Mouse (Mus musculus) hindlimb bud, embryonic 11.5 days (tissue): ENCODE data around the gene Rfc1.
"Not testable (repeated sequence)": the region's sequence is repeated elsewhere in the genome, so short reads cannot be mapped to it uniquely, and the experiment has no call there.

Source experiments
- DNase-seq: peaks from one replicate; pipeline ENCODE4 v3.0.0-alpha.2; 2012; ENCODE audit warnings: low read depth, low spot score; ENCODE audit errors: extremely low spot score

The Rfc1 gene

DNA sequence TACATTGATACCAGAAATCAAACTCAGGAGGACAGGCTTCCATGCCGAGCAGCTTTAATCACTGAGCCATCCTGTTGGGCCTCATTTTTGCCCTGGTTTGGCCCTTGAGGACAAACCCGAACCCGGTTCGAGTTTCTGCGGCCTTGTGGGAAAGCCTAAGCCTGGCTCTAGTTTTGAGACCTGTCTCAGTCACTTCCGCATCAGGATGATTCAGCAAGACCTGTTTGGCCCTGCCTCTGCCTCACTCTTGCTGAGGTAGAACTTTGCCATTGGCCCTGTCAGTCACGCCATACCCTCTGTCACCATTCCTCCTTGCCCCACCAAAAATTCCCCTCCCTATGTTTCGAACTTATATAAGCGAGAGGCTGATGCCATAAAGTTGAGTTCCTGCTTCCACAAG lies 35.3 kb downstream of the Rfc1 start:
- no peak for DNase-seq

GRCm38 (mm10) chr5:65299623-65300022 lies 35.8 kb downstream of the Rfc1 start:
- not testable (repeated sequence) for DNase-seq

DNA sequence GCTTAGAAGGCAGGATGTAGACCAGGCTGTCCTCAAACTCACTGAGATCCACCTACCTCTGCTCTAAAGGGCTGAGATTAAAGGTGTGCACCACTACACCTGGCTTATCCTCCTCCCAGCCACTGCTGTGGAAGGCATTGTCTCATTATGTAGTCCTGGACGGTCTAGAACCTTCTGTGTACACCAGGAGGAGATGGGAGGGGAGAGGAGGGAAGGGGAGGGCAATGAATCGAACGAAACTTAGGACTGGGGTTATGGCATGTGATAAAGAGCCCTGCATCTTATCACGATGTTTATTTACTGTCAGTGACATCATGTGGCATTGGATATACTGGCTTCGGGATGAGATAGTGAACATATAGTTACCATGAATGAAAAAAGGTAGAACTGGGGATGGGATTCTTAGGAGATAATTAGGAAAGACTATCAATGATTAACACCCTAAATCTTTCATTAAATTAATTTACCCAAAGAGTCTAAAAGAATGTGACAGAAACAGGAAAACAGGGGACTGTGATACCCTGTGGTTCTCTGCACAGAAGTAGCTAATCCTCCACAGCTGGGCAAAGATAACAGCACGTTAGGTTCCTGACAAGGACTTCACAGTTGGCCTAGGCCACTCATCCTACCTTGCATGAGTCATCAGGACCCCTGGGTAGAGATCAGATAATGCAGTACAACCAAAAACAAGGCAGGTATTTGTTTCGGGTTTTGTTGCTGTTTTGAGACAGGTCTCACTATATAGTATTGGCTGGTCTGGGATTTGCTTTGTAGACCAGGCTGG lies 37.1 kb downstream of the Rfc1 start:
- no peak for DNase-seq

DNA sequence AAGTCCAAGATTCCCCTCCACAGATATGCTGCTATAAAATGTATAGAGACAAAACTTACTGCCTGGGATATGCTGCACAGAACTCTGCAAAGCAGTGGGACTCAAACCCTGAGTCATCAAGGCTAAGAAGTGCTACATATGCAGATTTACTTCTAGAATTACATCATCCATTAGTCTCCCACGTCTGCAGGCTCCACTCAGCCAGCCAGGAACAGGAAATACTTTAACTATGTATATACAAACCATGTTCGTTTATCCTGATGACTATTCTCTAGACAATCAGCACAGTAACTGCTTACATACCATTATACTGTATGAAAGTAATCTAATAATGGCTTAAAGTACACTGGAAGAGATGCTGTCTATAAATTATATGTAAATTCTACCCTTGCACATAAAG lies 41.2 kb downstream of the Rfc1 start:
- no peak for DNase-seq

GRCm38 (mm10) chr5:65293627-65294026 lies 41.8 kb downstream of the Rfc1 start:
- DNase-seq = no peak

- DNase-seq = not testable (repeated sequence)
Measured at GRCm38 (mm10) chr5:65289009-65289408, 46.5 kb downstream of the Rfc1 start.

DNA sequence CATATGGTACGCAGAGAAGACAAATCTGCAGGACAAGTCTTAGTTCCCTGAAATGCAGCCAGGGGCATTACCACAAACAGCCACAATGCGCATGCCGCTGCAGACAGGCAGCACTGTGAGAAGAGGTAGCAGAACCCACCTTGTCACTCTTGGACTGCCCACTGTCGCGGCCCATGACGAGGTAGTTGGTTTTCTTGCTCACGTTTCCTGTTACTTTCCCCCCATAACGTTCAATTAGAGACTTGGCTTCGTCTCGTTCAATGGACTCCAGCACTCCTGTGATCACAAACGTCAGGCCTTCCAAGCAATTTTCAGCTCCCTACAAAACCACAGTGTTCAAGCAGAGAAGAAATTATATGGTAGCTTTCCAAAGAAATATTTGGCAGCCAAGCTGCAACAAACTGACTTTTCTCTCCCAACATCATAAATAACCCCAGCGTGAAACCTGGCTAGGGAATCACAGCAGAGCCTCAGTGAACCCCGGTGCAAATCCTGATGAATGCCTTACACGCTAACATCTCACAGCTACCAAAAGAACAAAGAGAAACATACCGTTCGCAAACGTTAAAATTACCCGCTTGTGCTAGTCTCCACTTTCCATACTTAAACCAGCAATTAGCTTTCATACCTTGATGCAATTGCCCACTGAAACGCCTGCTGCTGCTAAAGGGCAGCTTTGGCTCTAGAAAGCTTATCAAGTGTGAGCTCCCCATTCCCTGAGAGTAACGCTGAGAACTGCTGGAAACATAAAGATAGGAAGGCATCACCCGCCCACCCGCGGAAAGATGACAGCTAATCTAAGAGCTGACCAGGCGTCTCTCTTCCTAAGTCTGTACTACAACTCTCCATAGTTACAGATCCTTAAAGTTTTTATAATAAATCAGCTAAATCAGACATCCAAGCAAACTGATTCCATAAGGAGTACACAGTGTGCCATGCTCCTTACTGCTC lies 47.4 kb downstream of the Rfc1 start:
- DNase-seq = no peak

DNA sequence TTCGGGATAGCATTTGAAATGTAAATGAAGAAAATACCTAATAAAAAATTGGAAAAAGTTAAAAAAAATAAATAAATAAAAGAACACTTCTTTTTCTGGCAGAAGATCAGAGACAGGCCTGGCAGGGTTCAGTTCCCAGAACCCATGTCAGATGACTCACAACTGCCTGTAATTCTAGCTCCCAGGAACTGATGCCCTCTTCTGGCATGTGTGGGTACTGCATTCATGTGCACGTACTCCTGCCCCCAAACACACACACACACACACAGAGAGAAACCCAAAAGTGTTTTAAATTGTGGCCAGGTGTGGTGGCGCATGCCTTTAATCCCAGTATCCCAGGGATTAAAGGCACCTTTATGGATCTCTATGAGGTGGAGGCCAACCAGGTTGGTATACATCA lies 51.3 kb downstream of the Rfc1 start:
- no peak for DNase-seq

DNA sequence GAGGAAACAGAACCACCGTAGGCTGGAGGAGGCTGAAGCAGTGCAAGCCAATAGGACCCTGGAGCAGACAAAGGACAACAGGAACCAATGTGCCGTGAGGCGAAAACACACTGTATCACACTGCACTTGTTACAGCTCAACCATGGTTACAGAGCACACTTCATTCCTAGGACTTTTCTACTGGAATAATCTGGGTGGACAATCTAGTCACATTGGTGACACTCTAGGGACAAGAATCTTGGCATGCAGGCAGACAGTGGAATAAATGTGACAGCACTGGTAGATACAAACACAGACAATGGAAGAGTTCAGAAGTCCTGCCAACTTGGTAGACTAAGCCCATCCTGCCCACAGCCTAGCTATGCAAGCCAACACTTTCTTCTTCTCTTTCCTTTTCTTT lies 54.3 kb downstream of the Rfc1 start:
- DNase-seq = no peak

DNA sequence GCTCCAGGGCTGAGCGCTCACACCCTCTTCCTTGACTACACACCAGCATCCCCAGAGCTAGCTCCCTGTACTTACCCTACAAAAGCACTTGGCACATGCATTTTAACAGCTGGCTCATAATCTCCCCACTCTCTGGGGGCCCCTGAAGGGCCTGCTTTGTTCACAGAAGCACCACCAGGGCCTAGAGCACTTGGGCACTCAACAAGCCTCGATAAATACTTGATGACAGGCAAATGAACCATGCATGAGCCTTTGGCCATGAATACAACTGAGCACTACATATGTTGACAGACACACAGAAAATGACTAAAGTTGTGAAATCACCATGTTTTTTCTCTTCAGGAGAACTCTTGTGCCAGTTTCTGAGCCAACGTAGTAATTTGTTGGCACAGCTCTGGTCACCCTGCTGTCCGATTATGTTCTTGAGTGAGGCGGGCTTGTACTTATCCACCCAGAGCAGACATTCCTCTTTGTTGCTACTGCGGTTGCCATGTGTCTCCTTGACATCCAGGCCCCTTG lies 56.3 kb downstream of the Rfc1 start:
- DNase-seq = no peak

GRCm38 (mm10) chr5:65273966-65274365 lies 61.5 kb downstream of the Rfc1 start:
- DNase-seq = no peak

DNA sequence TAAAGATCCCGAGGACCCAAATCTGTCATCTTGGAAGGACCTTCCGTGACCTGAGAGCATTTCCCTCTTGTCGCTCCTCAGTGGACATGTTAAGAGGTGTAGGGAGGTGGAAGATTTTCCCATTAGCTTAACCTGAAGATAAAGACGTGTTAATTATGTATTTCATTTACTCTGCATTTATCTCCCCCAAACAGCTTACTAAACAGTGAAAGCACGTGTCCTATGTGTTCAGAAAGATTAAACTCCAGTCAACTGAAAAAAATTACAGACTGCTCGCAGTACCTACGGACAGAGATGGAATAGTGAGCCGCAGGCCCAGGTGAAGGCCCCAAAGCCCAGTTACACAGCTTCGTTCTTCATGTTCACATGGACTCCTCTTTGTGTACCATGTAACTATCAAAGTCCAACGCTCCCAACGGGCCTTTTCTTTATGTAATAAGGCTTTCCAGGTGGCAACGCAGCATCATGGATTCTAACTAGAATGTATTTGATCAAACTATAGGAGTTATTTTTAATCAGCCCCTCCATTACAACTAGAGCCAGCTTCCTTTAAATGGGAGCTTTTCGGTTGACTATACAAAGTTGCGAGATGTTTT lies 77.5 kb downstream of the Rfc1 start:
- no peak for DNase-seq

DNA sequence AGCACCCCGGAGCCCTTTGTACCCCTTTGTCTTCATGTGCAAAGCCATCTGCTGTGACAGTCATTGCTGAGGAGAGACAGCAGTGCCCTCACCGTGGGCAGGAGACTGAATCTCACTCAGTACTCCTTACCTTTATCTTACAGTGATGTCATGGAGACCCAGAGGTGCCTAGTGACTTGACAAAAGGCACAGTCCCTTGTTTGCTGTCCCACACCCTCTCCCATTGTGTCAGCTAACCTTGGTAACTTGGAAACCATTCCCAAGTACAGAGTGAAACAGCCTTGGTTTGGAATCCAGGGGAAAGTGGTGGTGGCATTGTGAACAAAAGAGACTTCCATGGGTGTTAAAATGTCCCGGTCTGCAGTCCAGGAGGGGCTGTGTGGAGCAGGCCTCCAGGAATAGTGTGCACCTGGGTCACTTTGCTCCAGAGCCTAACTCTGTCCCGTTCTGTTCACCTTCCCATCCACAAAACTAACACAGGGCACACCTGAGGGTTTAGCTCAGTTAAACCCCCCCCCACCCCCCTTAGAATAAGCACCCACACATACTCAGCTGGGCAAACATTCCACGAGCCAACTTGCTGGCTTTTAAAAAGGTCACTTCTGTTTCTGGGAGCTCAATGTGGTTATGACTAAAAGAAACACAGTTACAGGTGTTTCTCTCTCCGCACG lies 85.2 kb downstream of the Rfc1 start:
- no peak for DNase-seq

GRCm38 (mm10) chr5:65247296-65247695 lies 88.2 kb downstream of the Rfc1 start:
- DNase-seq = no peak

DNA sequence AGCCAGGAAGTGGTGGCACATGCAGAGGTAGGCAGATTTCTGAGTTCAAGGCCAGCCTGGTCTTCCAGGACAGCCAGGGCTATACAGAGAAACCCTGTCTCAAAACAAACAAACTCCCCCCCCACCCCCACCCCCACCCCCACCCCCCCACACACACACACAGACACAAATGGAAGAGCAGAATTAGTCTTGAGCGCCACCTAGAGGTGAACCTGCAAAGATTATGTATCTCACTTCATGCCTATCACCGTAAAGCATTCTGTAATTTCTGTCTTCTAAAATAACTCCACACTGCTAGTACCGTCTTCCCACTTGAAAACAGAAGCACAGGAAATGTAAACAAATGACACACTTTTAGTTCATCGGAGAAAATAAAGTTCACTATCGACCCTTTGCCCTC lies 92.7 kb downstream of the Rfc1 start:
- DNase-seq = no peak

- no peak for DNase-seq
Measured at GRCm38 (mm10) chr5:65231289-65232003, 104.0 kb downstream of the Rfc1 start.

GRCm38 (mm10) chr5:65224056-65224455 lies 111.4 kb downstream of the Rfc1 start:
- DNase-seq = no peak

DNA sequence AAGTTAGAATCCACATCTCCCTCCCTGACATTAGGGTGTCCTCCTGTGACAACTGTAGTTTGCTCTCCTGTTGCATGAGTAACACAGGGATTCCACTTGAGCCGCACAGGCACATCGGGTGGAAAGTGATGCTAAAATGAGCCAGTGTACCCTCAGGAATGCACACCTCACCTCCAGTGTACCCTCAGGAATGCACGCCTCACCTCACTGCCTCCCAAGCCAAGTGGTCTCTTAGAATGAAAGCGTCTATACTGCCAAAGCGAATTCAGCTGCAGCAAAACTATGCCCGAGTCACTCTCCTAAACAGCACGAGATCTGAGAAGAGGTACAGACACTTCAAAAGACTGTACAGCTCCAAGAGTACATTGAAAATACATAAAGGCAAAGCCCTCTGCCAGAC lies 114.4 kb downstream of the Rfc1 start:
- DNase-seq = no peak

DNA sequence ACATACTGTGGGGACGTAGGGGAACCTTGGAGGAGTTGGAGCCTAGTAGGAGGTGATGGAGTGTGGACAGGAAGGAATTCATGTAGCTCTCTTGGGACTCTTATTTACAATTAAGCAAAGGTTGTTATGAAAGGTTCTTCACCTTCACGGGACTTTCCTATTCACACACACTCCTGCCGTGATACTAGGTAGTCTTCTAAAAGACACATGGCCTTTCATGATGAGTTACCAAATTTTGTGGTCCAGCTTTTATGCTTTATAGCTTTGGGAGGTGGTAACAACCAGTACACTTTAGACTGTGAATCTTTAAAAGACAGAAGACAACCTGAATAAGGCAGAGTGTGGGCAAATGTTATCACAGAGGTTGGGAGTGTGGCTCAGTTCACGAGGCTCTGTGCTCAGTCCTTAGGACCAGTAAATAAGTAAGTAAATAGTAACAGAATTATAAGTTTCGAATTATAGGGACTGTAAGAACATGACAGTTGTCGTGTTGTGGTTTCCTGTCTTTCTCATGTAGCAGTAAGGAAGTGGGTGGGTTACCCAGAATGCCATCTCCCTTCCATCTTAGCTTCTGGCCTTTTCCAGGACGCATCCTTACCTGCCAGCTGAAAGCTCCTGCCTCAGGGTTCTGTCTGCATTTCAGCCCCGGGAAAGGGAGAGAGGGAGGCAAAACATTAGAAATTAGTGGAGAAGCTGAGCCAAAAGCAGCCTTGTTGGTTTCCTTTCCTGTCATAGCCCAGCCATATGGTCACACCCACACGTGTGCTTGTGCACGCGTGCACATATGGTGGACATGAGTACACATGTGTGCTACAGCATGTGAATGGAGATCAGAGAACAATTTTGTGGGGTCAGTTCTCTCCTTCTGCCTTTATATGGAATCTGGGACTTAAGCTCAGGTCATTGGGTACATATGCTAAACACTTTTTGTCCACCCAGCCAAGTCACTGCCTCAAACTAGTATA lies 117.9 kb downstream of the Rfc1 start:
- no peak for DNase-seq
